8 mouse cellular contexts compared by ENCODE assay signal in the genomic region with DNA sequence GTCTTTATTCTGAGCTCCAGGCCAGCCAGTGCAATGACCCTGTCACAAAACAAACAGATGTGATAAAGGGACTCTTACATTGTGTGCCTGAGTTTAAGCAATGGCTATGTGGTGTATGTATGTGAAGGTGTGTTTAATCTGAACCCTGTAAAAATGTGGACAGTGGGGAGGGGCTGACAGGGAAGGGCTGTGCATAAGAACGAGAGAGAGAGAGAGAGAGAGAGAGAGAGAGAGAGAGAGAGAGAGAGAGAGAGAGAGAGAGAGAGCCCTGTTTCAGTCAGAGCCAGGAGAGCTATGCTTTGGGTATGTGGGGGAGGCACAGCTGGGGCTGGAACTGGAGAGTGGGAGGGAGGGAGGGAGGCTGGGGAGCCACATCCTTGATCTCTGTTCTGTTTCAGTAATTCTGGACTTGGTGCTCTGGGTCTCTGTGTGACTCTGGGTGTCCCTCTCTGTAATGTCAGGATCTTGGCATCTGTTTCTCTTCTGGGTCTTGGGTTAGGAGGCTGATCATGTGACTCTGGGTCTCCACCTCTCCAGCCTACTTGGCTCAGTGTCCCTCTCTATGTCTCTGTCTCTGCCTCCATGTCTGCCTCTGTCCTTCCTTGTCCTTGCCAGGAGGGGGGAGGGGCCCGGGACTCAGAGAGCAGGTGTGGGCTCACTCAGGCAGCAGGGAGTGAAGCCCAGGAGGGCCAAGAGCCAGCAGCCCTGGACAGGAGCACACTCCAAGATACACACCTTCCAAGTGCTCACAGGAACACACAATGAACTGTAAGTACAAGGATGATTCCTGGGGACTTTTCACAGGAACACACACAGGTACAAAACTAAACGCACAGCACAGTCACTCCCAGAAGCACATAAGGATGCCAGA. TPM values are rescaled to one million over a fixed set of nuclear protein-coding genes. Genes with fewer than 3 reads are reported as not detected.
DNase-seq lines count a peak whose midpoint lies in the region; ATAC-seq and TF ChIP-seq lines count a peak whose summit lies in the region.

No protein-coding gene starts in this region.

- 8% methylated on average over 3 of the region's 3 CpGs for WGBS in heart, embryonic 12.5 days

- H3K4me2 ChIP-seq in heart, embryonic 12.5 days, result peak overlapping the region; percentile 94

- TF ChIP-seq POLR2A in cortical plate, adult 2 months (IDR thresholded peaks at IDR 0.05; ENCODE audit: extremely low read depth, insufficient read depth, low read length), result no peak

- peak; percentile 46 for ATAC-seq in heart, embryonic 12.5 days (ENCODE audit: insufficient number of reproducible peaks, low FRiP score)

- no peaks in the 10 kb centered on the region for H3K9me3 ChIP-seq in heart, embryonic 12.5 days (replicated peaks)

- TF ChIP-seq CTCF in cortical plate, adult 2 months (IDR thresholded peaks at IDR 0.05; ENCODE audit: extremely low read depth, insufficient read depth, low read length), result no peak

- DNase-seq in retina, postnatal 1 day, result peak; percentile 50
- DNase-seq in retina, embryonic 14.5 days (ENCODE audit: low spot score), result no peak
- DNase-seq in kidney, adult 9 months, result peak; percentile 95
- peak; percentile 59 for DNase-seq in lung, postnatal 14 days
- DNase-seq in thymus, postnatal 0 days (ENCODE audit: low spot score), result peak; percentile 59
- no peak for DNase-seq in urinary bladder, postnatal 25 days (ENCODE audit: low spot score)

- H3K36me3 ChIP-seq in heart, embryonic 12.5 days, result peaks cover 9% of the 10 kb centered on the region

- peaks cover 15% of the 10 kb centered on the region for H3K4me1 ChIP-seq in cortical plate, adult 2 months (ENCODE audit: control insufficient read depth, insufficient read depth, low read length)
- H3K4me1 ChIP-seq in heart, embryonic 12.5 days (replicated peaks), result peaks cover 78% of the 10 kb centered on the region

- H3K27ac ChIP-seq in cortical plate, adult 2 months (ENCODE audit: insufficient read depth, low read length), result peak overlapping the region; percentile 16
- H3K27ac ChIP-seq in heart, embryonic 12.5 days (ENCODE audit: poor library complexity, severe bottlenecking), result peak overlapping the region; percentile 98

- H3K27me3 ChIP-seq in heart, embryonic 12.5 days (replicated peaks), result no peaks in the 10 kb centered on the region

- peak overlapping the region; percentile 11; the same call in 1 of the 2 replicates for H3K4me3 ChIP-seq in cortical plate, adult 2 months (ENCODE audit: insufficient read depth, low read length)
- peak overlapping the region; percentile 45 for H3K4me3 ChIP-seq in heart, embryonic 12.5 days

- H3K9ac ChIP-seq in heart, embryonic 12.5 days, result peak overlapping the region; percentile 79

RNA-seq across cellular contexts. Expression of a gene that starts 46.1 kb away (rescaled TPM):
- 14.7 and 15.6 TPM in 2 replicates for polyA plus RNA-seq in cortical plate, adult 2 months (2012; rRNA removed)
- polyA plus RNA-seq in heart, embryonic 12.5 days (2016; fragmentation: Nextera tagmentation; extraction: Ambion mirVana), result 68.5 and 70.1 TPM in 2 replicates
- 140 and 190 TPM in 2 replicates for polyA plus RNA-seq in thymus, postnatal 0 days (2015; fragmentation: Nextera tagmentation; extraction: Ambion mirVana)

Comparison
In these comparisons a context has a peak if more than half of its experiments do, and no peak if none do; other contexts are left out.
1. DNase-seq: peak in retina, postnatal 1 day (single experiment), kidney, adult 9 months (single experiment), lung, postnatal 14 days (single experiment) and thymus, postnatal 0 days (single experiment); none in retina, embryonic 14.5 days (single experiment) and urinary bladder, postnatal 25 days (single experiment).